Mouse (Mus musculus) mouse trophoblast stem cell (cell line): Measurements from ENCODE around the gene Cep112.

Experiments used
- in situ Hi-C, 2 experiments: fragments of 300-500 bp; cut with MseI, MboI; formaldehyde crosslinking; loops; 2 replicates in 1 of 2; 3 replicates in 1 of 2; pipeline ENCODE4 v1.15.1; 2025

The Cep112 gene

DNA sequence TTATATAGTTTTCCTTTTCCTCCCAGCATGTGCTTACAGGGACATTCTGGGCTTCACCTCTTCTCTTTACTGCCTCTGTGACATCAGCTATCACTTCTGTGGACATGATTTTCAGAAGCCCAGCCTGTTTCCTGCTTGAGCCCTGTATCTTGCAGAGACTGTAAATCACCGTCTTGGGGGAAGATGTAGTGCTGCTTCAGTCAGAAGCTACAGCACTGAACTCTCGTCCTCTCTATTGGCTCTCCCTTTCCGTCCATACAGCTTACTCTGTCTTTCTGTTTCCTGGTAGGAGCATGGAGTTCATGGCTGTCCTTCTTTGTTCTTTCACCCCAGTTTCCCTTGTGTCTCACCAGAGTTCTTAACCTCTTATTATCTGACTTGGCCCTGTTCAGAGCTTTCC is 352.2 kb downstream of the Cep112 start:
- in situ Hi-C loops = no loop called here

DNA sequence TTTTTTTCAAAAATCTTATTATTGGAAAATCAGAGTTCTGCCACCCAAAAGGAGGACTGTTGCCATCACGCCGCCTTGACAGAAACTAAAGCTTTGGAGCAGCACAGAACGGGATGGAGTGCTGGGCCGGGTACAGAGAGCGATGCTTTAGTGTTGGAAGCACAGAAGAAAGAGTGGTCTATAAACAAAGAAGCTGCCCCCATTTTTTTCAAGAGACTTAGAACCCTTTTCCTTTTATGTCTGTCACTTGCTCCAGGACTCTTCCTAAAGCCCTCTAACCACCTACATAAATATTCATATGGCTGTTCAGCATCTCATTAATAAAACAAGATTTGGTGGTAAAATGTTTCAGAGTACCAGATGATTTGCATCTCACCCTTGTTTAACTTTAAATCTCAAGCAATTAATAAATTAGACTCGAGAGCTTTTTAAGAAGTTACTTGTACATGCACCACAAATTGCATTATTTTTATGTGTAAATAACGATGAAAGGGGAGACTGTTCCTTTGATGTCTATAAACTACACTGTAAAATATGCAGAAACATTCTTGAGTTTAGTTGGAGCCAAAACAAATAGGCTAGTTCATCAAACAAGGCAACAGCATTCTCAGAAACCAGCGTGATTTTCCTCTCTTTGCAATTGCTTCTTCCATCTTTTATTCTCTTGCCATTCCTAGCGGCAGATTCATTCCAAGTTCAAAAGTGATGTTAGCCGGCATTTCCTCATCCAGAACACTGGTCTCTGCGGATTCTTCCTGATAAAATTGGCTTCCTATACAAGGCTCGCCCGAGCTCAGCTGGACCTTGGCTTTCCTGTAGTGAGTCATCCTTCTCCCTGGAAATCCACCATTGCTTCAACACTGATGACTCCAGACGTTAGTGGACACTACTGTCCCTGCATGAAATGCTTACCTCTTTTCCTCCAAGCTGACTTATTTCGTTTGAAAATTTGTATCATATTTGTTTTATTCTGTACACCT is 355.6 kb downstream of the Cep112 start:
- in situ Hi-C loops = no loop called here

DNA sequence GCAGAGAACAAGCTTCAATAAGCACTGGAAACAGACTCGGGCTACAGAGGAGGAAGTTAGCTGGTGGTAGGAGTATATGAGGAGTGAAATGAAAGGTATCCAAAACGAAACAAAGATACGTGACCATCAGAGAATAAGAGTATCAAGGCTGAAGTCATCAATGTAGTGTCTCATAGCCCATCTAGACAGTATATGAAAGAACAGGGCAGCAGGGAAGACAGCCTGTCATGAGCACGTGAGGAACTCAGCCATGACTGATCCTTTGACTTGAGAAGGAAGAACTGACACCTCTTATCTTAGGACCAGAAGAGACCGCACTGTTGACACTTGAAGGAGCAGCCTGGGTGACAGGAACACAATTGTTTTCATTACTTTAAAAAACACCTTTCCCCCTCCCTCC is 373.4 kb downstream of the Cep112 start:
- in situ Hi-C loops = no loop called here

DNA sequence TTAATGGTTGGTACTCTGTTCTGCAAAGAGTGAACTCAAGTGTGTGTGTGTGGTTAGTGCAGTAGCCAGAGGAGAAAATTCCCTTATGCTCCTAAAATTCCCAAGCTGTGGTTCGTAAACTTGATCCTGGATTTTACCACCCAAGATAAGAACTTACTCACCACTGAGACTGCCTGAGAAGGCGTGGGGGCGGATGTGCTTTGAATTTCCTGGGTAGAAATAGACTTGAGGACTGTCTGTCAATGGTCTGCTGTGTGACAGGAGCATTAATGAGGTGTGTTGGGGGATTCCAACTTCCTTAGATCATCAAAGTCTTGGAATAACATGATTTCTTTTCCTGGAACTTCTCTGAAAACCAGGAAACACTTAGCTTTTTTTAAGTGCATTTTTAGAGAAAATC is 374.7 kb downstream of the Cep112 start:
- in situ Hi-C loops = no loop called here

DNA sequence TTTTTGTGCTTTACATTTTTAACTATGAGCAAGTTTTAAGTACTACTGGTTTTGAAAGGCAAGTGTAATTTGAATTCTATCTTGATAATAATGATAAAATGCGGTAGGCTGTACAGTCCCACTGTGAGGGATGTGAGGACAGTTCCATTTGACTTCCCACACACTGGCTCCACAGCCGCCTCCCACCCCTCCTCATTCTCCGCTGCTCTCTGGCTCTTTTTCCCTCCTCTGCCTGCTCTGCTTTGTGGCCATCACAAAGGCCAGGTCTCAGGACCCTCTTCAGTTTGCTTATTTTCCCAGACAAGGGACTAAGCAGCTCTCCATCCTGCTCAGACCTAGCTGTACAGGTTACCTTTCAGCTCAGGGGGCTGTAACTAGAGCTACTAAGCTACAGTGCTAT is 379.0 kb downstream of the Cep112 start:
- in situ Hi-C loops = no loop called here

DNA sequence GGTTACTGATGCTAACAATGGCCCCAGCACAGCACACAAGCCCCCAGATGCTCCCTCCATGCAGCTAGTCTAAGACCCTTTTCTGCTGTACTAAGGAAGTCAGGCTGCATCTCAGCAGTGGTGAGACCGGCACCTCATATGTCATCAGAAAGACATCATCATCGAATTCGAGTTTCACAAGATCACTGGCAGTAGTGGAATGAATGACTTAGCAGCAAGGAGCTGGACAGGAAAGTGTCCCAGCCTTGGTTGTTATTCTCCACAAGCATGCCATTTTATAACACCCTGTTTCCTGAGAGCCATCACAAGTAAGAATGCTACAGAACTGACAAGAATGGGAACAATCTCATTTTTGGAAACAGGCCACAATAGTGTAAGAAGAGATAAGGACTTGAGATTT is 381.0 kb downstream of the Cep112 start:
- in situ Hi-C loops = no loop called here

DNA sequence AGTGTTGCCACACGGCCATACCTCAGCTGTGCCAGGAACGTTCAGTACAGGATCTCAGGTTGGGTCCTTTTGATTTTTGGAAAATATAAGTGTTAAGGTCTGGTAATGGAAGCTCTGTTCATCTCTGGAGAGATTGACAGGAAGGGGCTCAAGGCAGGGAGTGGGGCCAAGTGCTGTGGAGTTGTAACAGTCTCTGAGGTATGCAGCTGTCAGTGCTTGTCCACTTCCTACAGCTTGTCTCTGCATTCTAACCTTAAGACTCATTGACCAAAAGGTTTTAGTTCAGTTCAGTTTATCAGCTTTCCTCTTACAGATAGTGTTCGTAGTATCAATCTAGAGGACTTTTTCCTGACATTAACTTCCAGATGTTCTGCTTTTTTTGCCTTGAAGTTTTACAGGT is 384.6 kb downstream of the Cep112 start:
- in situ Hi-C loops = no loop called here

DNA sequence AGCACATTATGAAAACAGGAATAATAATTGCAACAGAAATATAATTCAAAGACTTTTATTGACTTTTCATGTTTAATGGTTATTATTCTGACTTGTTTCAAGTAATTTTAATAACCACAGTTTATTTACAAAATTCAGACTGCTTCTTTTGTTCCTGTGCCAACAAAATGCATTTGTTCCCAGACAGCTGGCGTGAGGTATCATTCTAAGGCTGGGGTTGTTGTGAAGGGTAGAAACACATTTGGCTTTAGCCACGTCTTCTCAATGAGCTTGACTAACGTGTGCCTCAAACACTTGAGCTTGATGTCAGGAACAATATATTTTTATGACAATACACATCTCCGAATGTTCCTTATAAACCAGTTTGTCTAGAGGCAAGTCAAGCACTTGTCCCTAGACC is 396.8 kb downstream of the Cep112 start:
- in situ Hi-C loops = no loop called here

DNA sequence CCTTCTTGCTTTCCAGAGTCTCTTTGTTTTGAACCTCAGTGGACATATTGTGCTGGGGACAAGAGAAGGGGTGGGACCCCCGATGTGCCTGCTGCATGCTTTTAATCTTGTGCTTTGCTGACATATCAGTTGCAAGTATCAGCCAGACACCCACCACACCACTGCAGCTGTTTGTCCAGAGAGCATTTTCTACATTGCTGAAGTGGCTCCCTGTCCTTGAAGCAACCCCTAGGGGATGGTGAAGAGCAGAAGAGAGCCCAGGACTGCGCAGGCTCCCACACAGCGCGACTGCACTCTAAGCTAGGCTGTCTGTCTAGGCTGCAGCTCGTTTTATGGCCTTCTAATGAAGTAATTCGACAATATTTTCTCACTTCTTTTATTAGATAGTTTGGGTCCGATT is 397.3 kb downstream of the Cep112 start:
- in situ Hi-C loops = no loop called here

DNA sequence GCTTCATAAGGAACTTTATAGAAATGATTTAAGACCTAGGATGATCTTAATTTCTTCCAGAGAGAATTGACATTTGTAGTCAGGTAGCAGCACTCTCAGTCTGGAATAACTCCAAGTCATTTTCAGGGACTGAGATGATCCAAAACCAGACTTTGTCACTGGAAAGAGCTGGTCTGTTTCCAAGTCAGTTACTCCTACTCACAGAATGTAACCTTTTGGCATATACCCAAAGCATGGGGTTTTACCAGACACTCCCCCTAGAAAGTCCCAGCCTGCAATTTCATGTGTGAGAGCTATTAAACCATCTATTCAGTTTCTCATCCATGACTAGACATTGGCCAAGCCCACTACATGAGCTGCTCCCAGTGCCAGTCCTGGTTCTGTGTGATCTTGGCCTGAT is 402.3 kb downstream of the Cep112 start:
- in situ Hi-C loops = no loop called here

DNA sequence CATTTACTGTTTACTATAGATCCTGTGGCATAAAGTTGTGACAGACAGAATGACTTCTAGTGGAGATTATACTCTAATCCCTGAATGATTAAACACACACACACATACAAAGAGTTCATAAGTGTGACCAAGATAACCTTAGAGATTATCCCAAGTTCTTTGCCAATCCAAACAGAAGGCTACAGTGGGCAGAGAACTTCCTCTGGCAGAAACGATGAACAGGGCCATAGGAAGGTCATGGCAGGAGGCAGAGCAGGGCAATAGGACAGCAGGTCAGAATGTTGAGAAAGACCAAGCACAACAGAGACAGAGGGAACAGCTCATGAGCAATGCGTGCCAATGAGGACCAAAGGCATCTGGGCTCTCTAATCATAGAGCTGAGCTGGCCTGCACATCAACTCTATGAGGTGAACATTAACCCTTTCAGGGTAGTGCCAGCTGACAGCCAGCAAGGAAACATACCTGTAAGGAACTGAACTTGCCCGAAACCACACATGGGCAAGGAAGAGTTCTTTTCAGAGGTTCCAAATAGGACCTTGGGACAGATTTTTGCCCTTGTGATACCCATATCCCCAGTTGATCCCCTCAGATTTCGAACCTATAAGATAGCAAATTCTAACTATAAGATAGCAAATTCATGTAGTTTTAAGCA is 403.5 kb downstream of the Cep112 start:
- in situ Hi-C loops = no loop called here

DNA sequence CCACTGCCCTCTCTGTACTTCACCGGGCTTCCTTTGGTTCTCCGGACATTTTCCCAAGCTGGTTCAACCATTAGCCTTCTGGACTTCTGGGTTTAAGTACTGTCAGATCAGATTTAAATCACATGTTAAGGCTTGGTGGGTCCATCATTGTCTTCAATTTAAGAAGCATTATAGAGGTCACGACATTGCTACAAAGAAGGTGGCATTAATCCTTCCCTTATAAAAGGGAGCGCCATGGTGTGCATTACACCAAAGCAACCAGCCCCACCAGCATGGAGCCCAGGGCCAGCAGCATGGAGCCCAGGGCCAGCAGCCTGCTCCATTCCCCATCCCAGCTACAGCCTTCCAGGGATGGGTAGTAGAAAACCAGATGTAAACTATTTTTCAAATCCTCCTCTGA is 411.7 kb downstream of the Cep112 start:
- in situ Hi-C loops = no loop called here

DNA sequence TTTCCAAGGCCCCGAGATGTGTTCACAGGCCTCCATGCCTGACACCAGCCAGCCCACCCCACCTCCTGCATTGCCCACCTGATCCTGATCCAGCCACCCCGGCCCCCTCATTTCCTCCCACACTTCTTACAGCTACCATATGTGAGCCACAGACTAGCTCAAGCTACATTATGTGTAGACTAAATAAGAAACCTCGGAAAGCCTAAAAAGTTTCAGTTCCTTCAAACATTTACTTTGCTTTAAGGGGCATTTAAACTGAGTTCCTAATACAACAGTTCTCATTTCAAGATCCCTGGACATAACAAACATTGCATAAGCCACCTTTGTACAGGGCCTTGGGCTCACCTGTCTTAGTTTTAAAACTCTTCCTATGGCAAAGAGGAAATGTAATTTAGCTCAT is 415.2 kb downstream of the Cep112 start:
- in situ Hi-C loops = no loop called here

DNA sequence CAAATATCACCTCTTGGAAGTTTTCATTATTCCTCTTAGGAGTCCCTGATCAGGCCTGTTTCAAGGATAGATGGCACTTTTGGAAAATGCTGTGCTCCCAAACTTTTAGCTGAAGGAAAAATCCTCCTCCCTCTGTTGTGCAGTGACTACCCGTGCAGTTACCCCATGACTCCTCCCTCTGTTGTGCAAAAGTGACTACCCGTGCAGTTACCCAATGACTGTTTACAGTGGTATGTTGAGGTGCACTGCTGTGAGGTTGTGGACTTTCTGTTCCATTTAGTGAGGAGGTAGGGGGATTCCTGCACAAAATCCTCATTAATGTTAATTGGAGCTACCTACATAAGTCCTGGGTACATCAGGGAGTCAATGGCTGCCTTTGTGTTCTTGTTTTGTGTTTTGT is 417.8 kb downstream of the Cep112 start:
- in situ Hi-C loops = no loop called here

DNA sequence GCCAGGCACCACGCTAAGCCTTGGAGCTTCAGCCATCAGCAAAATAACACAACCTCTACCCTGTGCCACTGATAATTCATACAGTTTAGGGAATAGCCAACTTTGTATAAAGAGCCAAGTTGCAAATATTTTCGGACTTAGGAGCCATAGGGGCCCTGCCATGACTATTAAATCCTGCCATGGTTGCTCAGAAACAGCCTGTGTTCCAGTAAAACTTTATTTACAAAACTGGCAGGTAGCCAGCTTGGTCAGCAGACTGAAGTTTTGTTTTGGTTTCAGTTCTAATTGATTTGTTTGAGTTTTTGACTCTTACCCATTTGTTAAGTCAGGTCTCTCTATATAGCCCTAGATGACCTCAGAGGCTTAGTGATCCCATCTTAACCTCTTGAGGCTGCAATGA is 421.0 kb downstream of the Cep112 start:
- in situ Hi-C loops = no loop called here

DNA sequence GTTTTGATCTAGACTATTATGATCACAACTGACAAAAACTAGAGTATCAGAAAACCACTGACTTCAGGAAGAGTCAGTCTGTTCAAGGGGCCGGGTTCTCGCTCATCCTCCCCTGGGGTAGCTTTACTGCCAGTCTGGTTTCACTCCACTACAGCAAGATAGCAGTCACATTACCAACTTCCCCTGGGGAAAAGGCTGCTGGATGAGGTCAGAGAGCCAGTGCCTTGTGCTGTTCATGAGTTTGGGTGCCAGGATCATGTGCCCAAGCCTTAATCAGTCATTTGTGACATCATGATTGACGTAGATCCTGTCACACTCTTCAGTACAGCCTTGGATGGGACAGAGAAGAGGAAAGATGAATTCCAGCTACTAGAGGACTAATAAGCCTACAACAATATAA is 421.5 kb downstream of the Cep112 start:
- in situ Hi-C loops = no loop called here

DNA sequence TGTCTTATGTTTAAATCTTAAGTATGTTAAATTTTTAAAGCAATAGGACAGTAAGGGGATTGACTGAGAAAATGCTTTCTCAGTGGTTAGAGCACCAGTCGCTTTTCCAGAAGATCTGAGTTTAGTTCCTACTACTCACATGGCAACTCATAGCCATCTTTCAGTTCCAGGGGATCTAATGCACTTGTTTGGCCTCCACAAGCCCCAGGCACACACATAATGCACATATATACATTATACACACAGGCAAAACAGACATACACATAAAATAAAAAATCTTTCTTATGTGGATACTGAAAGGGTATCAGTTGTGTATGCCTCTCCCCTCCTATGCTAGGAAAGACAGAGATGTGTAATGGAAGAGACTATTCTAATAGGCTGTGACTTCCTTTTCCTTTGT is 426.8 kb downstream of the Cep112 start:
- in situ Hi-C loops = no loop called here

DNA sequence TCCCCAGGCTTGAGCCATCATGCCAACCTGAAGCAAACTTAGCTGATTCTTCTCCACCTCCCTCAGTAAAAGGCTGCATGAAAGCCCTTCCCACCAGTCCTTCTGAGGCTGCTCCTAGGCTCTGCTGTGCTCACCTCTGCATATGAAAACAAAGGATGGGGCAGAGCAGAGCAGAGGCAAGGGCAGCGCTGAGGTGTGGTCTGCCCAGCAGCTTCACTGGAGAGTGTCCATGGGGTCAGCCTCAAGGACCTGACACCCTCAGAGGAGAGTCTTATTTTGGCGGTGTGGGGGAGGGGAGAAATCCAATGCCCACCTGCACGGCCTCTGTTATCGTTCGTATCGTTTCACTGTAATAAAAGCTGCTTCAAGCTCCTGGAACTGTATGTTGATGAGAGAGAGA is 432.3 kb downstream of the Cep112 start:
- in situ Hi-C loops = no loop called here

DNA sequence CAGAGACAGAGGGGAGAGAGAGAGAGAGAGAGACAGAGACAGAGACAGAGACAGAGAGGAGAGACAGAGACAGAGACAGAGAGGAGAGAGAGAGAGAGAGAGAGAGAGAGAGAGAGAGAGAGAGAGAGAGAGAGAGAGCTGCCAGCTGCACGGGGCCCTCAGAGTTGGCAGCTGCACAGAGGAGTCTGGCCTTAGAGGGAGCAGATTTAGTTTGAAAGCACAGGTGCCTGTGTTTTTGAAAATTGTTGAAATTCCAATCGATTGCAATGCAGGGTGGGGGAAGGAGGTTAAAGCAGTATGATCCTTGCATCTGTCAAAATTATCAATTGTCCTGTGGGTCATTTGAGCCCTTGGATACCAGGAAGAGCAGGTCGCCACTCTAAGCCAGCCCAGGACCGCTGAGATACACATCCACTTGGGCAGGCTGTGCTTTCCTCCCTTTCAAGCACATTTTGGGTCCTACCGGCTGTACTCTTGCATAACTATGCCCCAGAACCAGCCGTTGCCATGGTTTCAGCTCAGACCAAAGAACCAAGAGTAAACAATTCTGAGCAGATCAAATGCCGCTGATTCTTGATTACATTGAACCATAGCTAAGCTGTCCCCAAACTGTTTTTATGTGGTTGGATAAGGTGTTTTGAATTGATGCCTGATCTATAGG is 432.8 kb downstream of the Cep112 start:
- in situ Hi-C loops = no loop called here

DNA sequence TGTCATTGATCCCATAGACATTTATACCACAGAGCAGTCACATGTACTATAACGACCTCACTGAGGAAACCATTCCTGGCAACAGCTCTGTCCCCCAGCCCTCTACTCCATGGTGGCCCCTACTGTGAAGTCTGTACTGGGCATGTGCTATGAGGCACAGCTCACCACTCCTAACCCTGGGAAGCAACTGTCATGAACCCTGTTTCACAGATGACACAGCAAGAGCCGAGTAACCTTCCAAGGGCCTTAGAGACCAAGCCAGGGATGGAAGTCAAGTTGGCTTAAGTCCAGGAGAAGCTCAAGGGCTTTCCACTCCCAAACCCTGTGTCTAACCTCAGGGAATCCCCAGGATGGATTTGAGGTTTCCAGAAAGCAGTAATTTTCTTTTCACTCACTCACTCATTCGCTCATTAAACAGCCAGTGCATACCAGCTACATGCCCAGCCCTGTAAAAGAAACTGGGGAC is 433.4 kb downstream of the Cep112 start:
- in situ Hi-C loops = no loop called here

DNA sequence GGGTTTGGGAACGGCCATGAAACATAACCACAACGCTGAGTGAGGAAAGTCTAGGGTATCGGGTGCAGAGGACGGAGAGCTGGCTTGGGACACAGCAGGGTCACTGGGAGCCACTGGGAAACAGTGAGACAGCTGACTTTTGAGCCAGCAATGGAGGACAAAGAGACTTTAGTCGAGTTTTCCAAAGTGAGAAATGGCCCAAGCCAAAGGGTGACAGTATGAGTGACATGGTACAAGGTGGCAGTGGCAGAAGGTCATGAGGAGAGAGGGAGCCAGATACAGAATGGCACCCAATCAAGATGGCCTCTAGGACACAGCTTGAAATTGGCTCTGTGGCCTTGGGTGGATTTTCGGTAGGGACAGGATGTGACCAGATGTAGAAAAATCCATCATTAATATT is 433.9 kb downstream of the Cep112 start:
- in situ Hi-C loops = no loop called here

DNA sequence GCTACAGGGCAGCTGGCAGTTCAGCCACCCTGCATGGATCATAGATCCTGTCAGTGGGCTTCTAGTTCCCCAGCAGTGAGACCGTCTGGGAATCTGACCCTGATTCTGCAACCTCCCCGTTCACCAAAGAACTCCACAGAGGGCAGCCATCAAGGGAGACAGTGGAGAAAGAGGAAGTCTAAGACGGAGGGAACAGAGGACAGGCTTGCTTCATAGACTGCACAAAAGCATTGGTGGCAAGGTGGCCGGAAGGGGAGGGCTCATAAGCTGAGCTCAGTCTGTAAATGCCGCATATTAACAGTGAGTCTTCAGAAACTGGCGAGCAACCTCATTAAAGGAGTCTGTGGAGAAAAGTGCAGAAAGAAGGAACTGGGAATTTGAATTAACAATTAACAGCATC is 437.4 kb downstream of the Cep112 start:
- in situ Hi-C loops = no loop called here

DNA sequence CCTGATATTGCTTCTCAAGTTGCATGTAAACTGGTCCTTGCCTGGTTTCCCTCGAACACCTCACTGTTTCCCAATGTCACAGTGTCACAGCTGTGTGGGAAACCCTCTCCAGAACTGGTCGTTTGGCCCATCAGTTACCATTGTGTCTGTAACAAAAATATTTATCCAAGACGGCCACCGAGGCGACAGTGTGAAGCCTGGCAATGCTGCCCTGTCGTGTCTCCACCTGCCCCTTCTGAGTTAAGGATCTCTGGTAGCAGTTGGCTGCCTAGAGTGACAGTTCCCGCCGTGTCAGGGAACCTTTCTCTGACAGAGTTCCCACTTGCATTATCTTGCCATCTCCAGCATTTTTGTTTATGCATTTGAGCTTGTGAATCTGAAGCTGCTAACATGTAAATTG is 440.8 kb downstream of the Cep112 start:
- in situ Hi-C loops = no loop called here
